Mouse (Mus musculus) myocyte (in vitro differentiated cells): ENCODE measurements at regions not wholly inside any gene's neighbourhood (a gene's known extent, or its start where the extent isn't known, plus 50 kb on each side); places are given as distances from the start of the nearest gene placed in this dataset.

Source experiments
- H3K27me3 ChIP-seq: one replicate; pipeline ENCODE4 v1.6.1; 2011; ENCODE audit not compliant: control insufficient read depth, insufficient read depth, insufficient read length
- H3K36me3 ChIP-seq: one replicate; pipeline ENCODE4 v1.6.1; 2011; ENCODE audit not compliant: control insufficient read depth, insufficient read depth
- H3K4me2 ChIP-seq: one replicate; pipeline ENCODE4 v1.6.1; 2011; ENCODE audit warnings: low read depth, control low read depth
- H3K4me3 ChIP-seq: one replicate; pipeline ENCODE4 v1.5.1; 2011; ENCODE audit warnings: mild to moderate bottlenecking, control low read depth, moderate library complexity
- H3K79me2 ChIP-seq: one replicate; pipeline ENCODE4 v1.6.1; 2011; ENCODE audit not compliant: control insufficient read depth, insufficient read depth
- H3ac ChIP-seq: one replicate; pipeline ENCODE4 v1.6.1; 2011; ENCODE audit not compliant: control insufficient read depth, insufficient read length
- CEBPB ChIP-seq: IDR thresholded peaks from 2 replicates; pipeline ENCODE4 v1.6.1; 2011; ENCODE audit warnings: mild to moderate bottlenecking, moderate library complexity; ENCODE audit not compliant: poor library complexity, insufficient read depth, severe bottlenecking
- E2F4 ChIP-seq: IDR thresholded peaks from one replicate; pipeline ENCODE4 v1.6.1; 2011; ENCODE audit warnings: mild to moderate bottlenecking, control low read depth, moderate library complexity; ENCODE audit not compliant: insufficient read depth
- MAX ChIP-seq: IDR thresholded peaks from one replicate; pipeline ENCODE4 v1.6.1; 2011; ENCODE audit warnings: low read depth, mild to moderate bottlenecking, control low read depth
- MYOD1 ChIP-seq, 3 experiments: IDR thresholded peaks; one replicate each; pipeline ENCODE4 v1.6.1; 2011; ENCODE audit warnings: control low read depth in 2 of 3, low read depth in 2 of 3, mild to moderate bottlenecking in 2 of 3, moderate library complexity in 1 of 3; ENCODE audit not compliant: insufficient read length in 2 of 3, control insufficient read depth in 1 of 3
- MYOG ChIP-seq, 3 experiments: IDR thresholded peaks; one replicate each; pipeline ENCODE4 v1.6.1; 2011; ENCODE audit warnings: control low read depth in 2 of 3, low read depth in 2 of 3, mild to moderate bottlenecking in 2 of 3; ENCODE audit not compliant: insufficient read length in 2 of 3, control insufficient read depth in 1 of 3, insufficient read depth in 1 of 3
- POLR2A ChIP-seq: IDR thresholded peaks from one replicate; pipeline ENCODE4 v1.6.1; 2011; ENCODE audit warnings: low read depth, mild to moderate bottlenecking, control low read depth, moderate library complexity; ENCODE audit not compliant: insufficient read length
- POLR2AphosphoS2 ChIP-seq: IDR thresholded peaks from one replicate; pipeline ENCODE4 v1.6.1; 2011; ENCODE audit warnings: low read depth, control low read depth; ENCODE audit not compliant: insufficient read length
- REST ChIP-seq: IDR thresholded peaks from one replicate; pipeline ENCODE4 v1.6.1; 2011; ENCODE audit warnings: mild to moderate bottlenecking, control low read depth, moderate library complexity; ENCODE audit not compliant: insufficient read depth, insufficient read length
- SRF ChIP-seq: IDR thresholded peaks from one replicate; pipeline ENCODE4 v1.6.1; 2011; ENCODE audit warnings: low read depth; ENCODE audit not compliant: control insufficient read depth, insufficient read length
- TCF12 ChIP-seq: IDR thresholded peaks from one replicate; pipeline ENCODE4 v1.6.1; 2011; ENCODE audit warnings: mild to moderate bottlenecking, control low read depth; ENCODE audit not compliant: poor library complexity, insufficient read depth, severe bottlenecking
- TCF3 ChIP-seq: IDR thresholded peaks from one replicate; pipeline ENCODE4 v1.6.1; 2011; ENCODE audit warnings: low read depth, control low read depth; ENCODE audit not compliant: insufficient read length
- USF1 ChIP-seq: IDR thresholded peaks from one replicate; pipeline ENCODE4 v1.6.1; 2011; ENCODE audit warnings: low read depth, mild to moderate bottlenecking, control low read depth, moderate library complexity

DNA sequence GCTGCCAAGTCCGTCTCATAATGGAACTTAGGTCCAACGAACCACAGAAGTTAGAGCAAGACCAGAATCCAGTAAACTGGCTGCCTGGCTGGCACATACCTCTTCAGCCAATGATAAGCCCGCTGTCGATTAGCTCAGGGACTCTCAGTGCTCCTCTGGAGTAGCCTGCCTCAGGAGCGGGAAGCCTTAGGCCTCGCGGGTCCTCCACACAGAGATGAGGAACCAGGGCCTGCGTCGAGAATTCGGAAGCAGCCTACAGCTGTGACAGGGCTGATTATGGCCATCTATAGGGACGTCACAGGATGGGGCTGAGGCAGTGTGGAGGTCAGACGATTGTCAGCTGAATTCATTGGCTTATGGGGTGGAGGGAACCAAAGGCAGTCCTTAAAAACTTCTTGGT, 140.1 kb upstream of the Zmiz1 start:
- Histone ChIP-seq H3K36me3 (no peaks in the 10 kb centered on the region), H3ac (no peak overlapping the region), H3K27me3 (no peaks in the 10 kb centered on the region), H3K4me2 (no peak overlapping the region), H3K79me2 (no peaks in the 10 kb centered on the region), H3K4me3 (no peak overlapping the region)
- TF ChIP-seq SRF = no peak
- no peak for TF ChIP-seq POLR2AphosphoS2
- no peak for TF ChIP-seq MYOG (IDR thresholded peaks at IDR 0.05; ENCODE audit: control insufficient read depth in 1 of 3, insufficient read depth in 1 of 3, insufficient read length in 2 of 3, low read depth in 2 of 3)
- no peak for TF ChIP-seq E2F4
- no peak for TF ChIP-seq POLR2A
- no peak for TF ChIP-seq MYOD1 (IDR thresholded peaks at IDR 0.05; ENCODE audit: control insufficient read depth in 1 of 3, insufficient read length in 2 of 3, low read depth in 2 of 3)
- no peak for TF ChIP-seq TCF12
- TF ChIP-seq REST = no peak

DNA sequence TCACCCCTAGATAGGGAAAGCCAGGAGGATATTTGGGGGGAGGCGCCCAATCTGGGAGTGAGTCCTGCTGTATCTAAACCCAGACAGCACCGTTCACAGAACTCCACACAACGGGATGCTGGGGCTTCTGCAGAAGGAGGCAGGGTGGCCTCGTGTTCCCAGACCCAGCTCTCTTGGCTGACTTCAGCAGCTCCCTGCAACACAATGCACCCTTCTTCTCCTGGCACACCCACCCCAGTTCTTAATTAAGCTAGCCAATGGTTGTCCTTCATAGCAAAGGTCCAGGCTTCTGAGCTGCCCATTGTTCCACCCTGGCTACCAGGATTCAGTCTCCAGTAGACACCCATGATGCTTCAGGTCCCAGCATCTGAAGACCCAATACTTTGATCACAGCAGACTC, 138.8 kb upstream of the Zmiz1 start:
- no peaks in the 10 kb centered on the region for H3K36me3 ChIP-seq
- TF ChIP-seq POLR2A (no peak), USF1 (no peak), TCF3 (no peak), SRF (no peak), MAX (no peak), POLR2AphosphoS2 (no peak), TCF12 (no peak), MYOG (IDR thresholded peaks at IDR 0.05; ENCODE audit: control insufficient read depth in 1 of 3, insufficient read depth in 1 of 3, insufficient read length in 2 of 3, low read depth in 2 of 3) (no peak), REST (no peak)
- no peaks in the 10 kb centered on the region for H3K27me3 ChIP-seq
- H3ac ChIP-seq = no peak overlapping the region
- no peaks in the 10 kb centered on the region for H3K79me2 ChIP-seq
- H3K4me3 ChIP-seq = no peak overlapping the region
- no peak overlapping the region for H3K4me2 ChIP-seq

DNA sequence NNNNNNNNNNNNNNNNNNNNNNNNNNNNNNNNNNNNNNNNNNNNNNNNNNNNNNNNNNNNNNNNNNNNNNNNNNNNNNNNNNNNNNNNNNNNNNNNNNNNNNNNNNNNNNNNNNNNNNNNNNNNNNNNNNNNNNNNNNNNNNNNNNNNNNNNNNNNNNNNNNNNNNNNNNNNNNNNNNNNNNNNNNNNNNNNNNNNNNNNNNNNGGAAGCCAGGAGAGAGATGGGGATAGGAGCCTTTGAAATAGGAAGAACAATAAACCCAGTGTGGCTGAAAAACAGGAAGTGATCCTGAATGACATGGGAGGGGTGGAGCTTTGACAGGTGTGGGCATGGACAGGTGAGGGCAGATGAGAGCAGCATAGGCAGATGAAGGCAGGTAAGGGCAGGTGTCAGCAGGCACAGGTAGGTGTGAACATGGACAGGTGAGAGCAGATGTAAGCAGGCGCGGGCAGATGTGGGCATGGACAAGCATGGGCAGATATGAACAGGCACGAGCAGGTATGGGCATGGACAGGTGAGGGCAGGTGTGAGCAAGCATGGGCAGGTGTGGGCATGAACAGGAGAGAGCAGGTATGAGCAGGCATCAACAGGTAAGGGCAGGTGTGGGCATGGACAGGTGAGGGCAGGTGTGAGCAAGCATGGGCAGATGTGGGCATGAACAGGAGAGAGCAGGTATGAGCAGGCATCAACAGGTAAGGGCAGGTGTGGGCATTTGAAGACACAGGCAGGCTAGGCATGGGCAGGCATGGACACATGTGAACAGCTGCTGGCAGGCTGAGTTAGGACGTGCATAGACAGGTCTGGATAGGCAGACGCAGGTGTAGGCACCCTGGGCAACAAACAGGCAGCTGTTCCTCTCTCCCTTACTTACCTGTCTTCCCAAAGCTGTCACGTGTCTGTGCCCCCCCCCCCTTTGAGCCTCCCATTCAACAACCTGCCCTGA, 135.2 kb upstream of the Zmiz1 start:
- H3K4me2 ChIP-seq = no peak overlapping the region
- no peak overlapping the region for H3ac ChIP-seq
- H3K79me2 ChIP-seq = no peaks in the 10 kb centered on the region
- no peaks in the 10 kb centered on the region for H3K27me3 ChIP-seq
- H3K36me3 ChIP-seq = no peaks in the 10 kb centered on the region
- TF ChIP-seq SRF (no peak), MYOD1 (IDR thresholded peaks at IDR 0.05; ENCODE audit: control insufficient read depth in 1 of 3, insufficient read length in 2 of 3, low read depth in 2 of 3) (no peak), TCF3 (no peak), MAX (no peak), POLR2AphosphoS2 (no peak), TCF12 (no peak), REST (no peak), CEBPB (no peak), E2F4 (no peak), MYOG (IDR thresholded peaks at IDR 0.05; ENCODE audit: control insufficient read depth in 1 of 3, insufficient read depth in 1 of 3, insufficient read length in 2 of 3, low read depth in 2 of 3) (no peak), POLR2A (no peak)
- H3K4me3 ChIP-seq = no peak overlapping the region

DNA sequence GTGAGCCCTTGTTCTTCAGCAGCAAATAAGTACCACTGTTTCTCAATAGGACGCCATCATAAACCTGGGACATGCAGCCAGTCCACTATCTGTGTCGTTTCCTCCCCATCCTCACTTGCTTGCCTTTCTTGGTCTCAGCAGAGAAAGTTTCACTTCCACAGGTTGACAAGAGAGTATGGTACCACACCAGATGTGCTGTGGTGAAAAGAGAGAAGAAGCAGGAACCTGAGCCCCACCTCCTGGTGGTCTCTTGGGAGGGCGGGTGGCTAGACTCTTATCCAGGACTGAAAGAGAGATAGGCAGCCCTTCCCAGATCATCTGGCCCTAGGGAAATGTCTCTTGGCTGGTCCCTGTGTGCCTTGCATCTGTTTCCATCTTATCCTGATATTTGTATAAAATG, 133.1 kb upstream of the Zmiz1 start:
- Histone ChIP-seq H3K4me2 (no peak overlapping the region), H3K79me2 (no peaks in the 10 kb centered on the region), H3K27me3 (no peaks in the 10 kb centered on the region), H3ac (no peak overlapping the region), H3K4me3 (no peak overlapping the region), H3K36me3 (no peaks in the 10 kb centered on the region)
- no peak for TF ChIP-seq MYOG (IDR thresholded peaks at IDR 0.05; ENCODE audit: control insufficient read depth in 1 of 3, insufficient read depth in 1 of 3, insufficient read length in 2 of 3, low read depth in 2 of 3)
- no peak for TF ChIP-seq E2F4
- TF ChIP-seq REST = no peak
- no peak for TF ChIP-seq SRF
- TF ChIP-seq TCF3 = no peak
- no peak for TF ChIP-seq MYOD1 (IDR thresholded peaks at IDR 0.05; ENCODE audit: control insufficient read depth in 1 of 3, insufficient read length in 2 of 3, low read depth in 2 of 3)
- TF ChIP-seq MAX = no peak
- no peak for TF ChIP-seq TCF12
- no peak for TF ChIP-seq CEBPB
- TF ChIP-seq POLR2A = no peak
- TF ChIP-seq POLR2AphosphoS2 = no peak
- no peak for TF ChIP-seq USF1

DNA sequence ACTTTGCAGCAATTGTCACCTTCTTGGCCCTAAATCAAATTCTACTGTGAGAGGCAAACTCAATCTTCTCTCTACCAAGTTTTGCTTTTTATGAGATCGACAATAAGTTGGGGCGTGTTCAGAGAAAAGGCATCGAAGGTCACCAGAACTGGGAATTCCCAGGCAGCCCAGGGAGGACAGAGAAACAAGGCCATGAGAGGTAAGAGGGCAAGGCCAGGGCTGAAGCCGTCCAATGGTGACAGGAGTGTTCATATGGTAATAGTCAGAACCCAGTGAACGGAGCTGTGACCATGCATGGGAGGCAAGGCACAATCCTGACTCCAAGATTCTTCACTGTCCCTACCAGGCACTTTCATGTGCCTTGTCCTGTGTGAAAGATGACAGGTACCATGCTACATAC, 130.8 kb upstream of the Zmiz1 start:
- H3K79me2 ChIP-seq = no peaks in the 10 kb centered on the region
- no peaks in the 10 kb centered on the region for H3K36me3 ChIP-seq
- no peak overlapping the region for H3ac ChIP-seq
- no peak overlapping the region for H3K4me2 ChIP-seq
- no peaks in the 10 kb centered on the region for H3K27me3 ChIP-seq
- H3K4me3 ChIP-seq = no peak overlapping the region
- TF ChIP-seq CEBPB = no peak
- TF ChIP-seq E2F4 = no peak
- no peak for TF ChIP-seq MYOD1 (IDR thresholded peaks at IDR 0.05; ENCODE audit: control insufficient read depth in 1 of 3, insufficient read length in 2 of 3, low read depth in 2 of 3)
- TF ChIP-seq MAX = no peak
